In the genomic region with DNA sequence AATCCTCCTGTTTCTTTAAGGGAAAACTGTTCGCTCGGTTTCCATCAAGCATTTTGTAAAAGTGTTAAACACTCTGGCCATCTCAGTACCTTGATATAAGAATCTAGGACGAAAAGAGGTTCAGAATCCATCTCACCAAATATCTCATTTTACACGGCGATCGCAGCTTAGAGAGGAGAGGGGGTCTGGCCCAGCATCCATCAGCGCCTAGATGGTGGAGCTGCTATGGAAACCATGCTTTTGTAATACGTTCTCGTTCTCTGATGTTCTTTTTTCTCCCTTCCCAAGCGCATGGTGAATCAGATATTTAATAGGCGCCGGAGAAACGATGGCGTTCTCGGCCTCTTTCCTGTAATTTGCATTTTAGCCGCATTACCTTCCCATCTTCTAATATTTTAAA, we compare ENCODE assay signal across 8 mouse cellular contexts. TPM values are rescaled to one million over a fixed set of nuclear protein-coding genes. Genes with fewer than 3 reads are reported as not detected.
A peak's percentile ranks its signal among the peaks of the same experiment; 100 is the strongest.
DNase-seq lines count a peak whose midpoint lies in the region; ATAC-seq and TF ChIP-seq lines count a peak whose summit lies in the region.

No protein-coding gene starts in this region.

- H3K27me3 ChIP-seq in heart, embryonic 15.5 days = peaks cover 19% of the 10 kb centered on the region; the same call in 1 of the 2 replicates
- H3K27me3 ChIP-seq in heart, embryonic 16.5 days (ENCODE audit: control insufficient read depth, insufficient read depth, low read length) = peaks cover 5% of the 10 kb centered on the region; the same call in 1 of the 2 replicates
- no peaks in the 10 kb centered on the region for H3K27me3 ChIP-seq in midbrain, embryonic 13.5 days

- H3K27ac ChIP-seq in heart, embryonic 15.5 days = no peak overlapping the region
- peak overlapping the region; percentile 20 for H3K27ac ChIP-seq in cortical plate, adult 2 months (ENCODE audit: insufficient read depth, low read length)
- H3K27ac ChIP-seq in heart, embryonic 16.5 days (ENCODE audit: low read length) = no peak overlapping the region
- peak overlapping the region; percentile 94 for H3K27ac ChIP-seq in midbrain, embryonic 13.5 days

- no peaks in the 10 kb centered on the region for H3K9me3 ChIP-seq in heart, embryonic 15.5 days (replicated peaks)
- no peaks in the 10 kb centered on the region for H3K9me3 ChIP-seq in heart, embryonic 16.5 days (replicated peaks; ENCODE audit: control insufficient read depth, low read length)
- no peaks in the 10 kb centered on the region for H3K9me3 ChIP-seq in midbrain, embryonic 13.5 days

- no peaks in the 10 kb centered on the region; the same call in 1 of the 2 replicates for H3K4me1 ChIP-seq in heart, embryonic 15.5 days (replicated peaks)
- H3K4me1 ChIP-seq in cortical plate, adult 2 months (ENCODE audit: control insufficient read depth, insufficient read depth, low read length) = peaks cover 11% of the 10 kb centered on the region
- H3K4me1 ChIP-seq in heart, embryonic 16.5 days (ENCODE audit: control insufficient read depth, insufficient read depth, low read length) = no peaks in the 10 kb centered on the region
- peaks cover 14% of the 10 kb centered on the region for H3K4me1 ChIP-seq in midbrain, embryonic 13.5 days (replicated peaks)

- H3K4me3 ChIP-seq in heart, embryonic 15.5 days = peak overlapping the region; percentile 60
- peak overlapping the region; percentile 96 for H3K4me3 ChIP-seq in cortical plate, adult 2 months (ENCODE audit: insufficient read depth, low read length)
- H3K4me3 ChIP-seq in heart, embryonic 16.5 days (ENCODE audit: low read length) = peak overlapping the region; percentile 74; the same call in 1 of the 2 replicates
- peak overlapping the region; percentile 92 for H3K4me3 ChIP-seq in midbrain, embryonic 13.5 days (replicated peaks)

- no peak for ATAC-seq in heart, embryonic 15.5 days (replicated peaks; ENCODE audit: insufficient number of reproducible peaks, insufficient read depth, low FRiP score, low read depth)
- ATAC-seq in heart, embryonic 16.5 days (replicated peaks; ENCODE audit: extremely low read depth, insufficient read depth, low FRiP score) = no peak
- no peak for ATAC-seq in midbrain, embryonic 13.5 days
- no peak for ATAC-seq in CD4-positive, CD25-positive, alpha-beta regulatory T cell, adult 4 months

- TF ChIP-seq CTCF in cortical plate, adult 2 months (IDR thresholded peaks at IDR 0.05; ENCODE audit: extremely low read depth, insufficient read depth, low read length) = no peak

- no peak overlapping the region for H3K9ac ChIP-seq in heart, embryonic 15.5 days
- H3K9ac ChIP-seq in heart, embryonic 16.5 days (ENCODE audit: low read length) = no peak overlapping the region
- peak overlapping the region; percentile 86 for H3K9ac ChIP-seq in midbrain, embryonic 13.5 days (replicated peaks)

- peak overlapping the region; percentile 94 for H3K4me2 ChIP-seq in heart, embryonic 15.5 days
- peak overlapping the region; percentile 96 for H3K4me2 ChIP-seq in heart, embryonic 16.5 days (ENCODE audit: low read depth, low read length)
- H3K4me2 ChIP-seq in midbrain, embryonic 13.5 days (replicated peaks) = peak overlapping the region; percentile 67

- no peak for DNase-seq in heart, adult 18-20 months
- DNase-seq in adrenal gland, adult 2 months = no peak
- DNase-seq in spleen, adult 18-20 months = no peak

- no peak for TF ChIP-seq POLR2A in cortical plate, adult 2 months (IDR thresholded peaks at IDR 0.05; ENCODE audit: extremely low read depth, insufficient read depth, low read length)

- 24% methylated on average over 16 of the region's 16 CpGs for WGBS in heart, embryonic 15.5 days
- 23% methylated on average over 16 of the region's 16 CpGs for WGBS in heart, embryonic 16.5 days
- 7% methylated on average over 16 of the region's 16 CpGs for WGBS in midbrain, embryonic 13.5 days

- no peaks in the 10 kb centered on the region for H3K36me3 ChIP-seq in heart, embryonic 15.5 days
- H3K36me3 ChIP-seq in heart, embryonic 16.5 days (ENCODE audit: control insufficient read depth, insufficient read depth) = no peaks in the 10 kb centered on the region
- peaks cover 9% of the 10 kb centered on the region for H3K36me3 ChIP-seq in midbrain, embryonic 13.5 days

RNA-seq across cellular contexts. Expression of a gene that starts 1.2 kb away (rescaled TPM):
- polyA plus RNA-seq in heart, embryonic 15.5 days (2015; fragmentation: Nextera tagmentation; extraction: Ambion mirVana) = 5.2 and 8.9 TPM in 2 replicates
- 1 to 10 TPM; 3.1 to 4.3 TPM for total RNA-seq in heart, adult 18-20 months (2021)
- polyA plus RNA-seq in cortical plate, adult 2 months (2012; rRNA removed) = 108 and 112 TPM in 2 replicates
- 5.8 TPM in 2 replicates for polyA plus RNA-seq in heart, embryonic 16.5 days (2015; fragmentation: Nextera tagmentation; extraction: Ambion mirVana)
- polyA plus RNA-seq in midbrain, embryonic 13.5 days (2015; fragmentation: Nextera tagmentation; extraction: Ambion mirVana) = 190 and 217 TPM in 2 replicates
- 10 to 100 TPM in 1 of 2 experiments, 1 to 10 TPM in 1; 9.4 to 14.4 TPM for total RNA-seq in adrenal gland, adult 2 months (2021)
- polyA plus RNA-seq in adrenal gland, adult 2 months (2012; rRNA removed) = 0.51 and 0.81 TPM in 2 replicates
- polyA plus RNA-seq in CD4-positive, CD25-positive, alpha-beta regulatory T cell, adult 4 months (2017; shearing (Covaris generic)) = under 1 TPM in 1 of 2 experiments, not detected in 1; 0.29 TPM

RNA-seq across cellular contexts. Expression of a gene that starts 15.6 kb away (rescaled TPM):
- polyA plus RNA-seq in heart, embryonic 15.5 days (2015; fragmentation: Nextera tagmentation; extraction: Ambion mirVana) = 20.9 and 21.7 TPM in 2 replicates
- total RNA-seq in heart, adult 18-20 months (2021) = 10 to 100 TPM in 1 of 2 experiments, 1 to 10 TPM in 1; 9.9 to 11.9 TPM
- polyA plus RNA-seq in cortical plate, adult 2 months (2012; rRNA removed) = 91.3 and 96.5 TPM in 2 replicates
- polyA plus RNA-seq in heart, embryonic 16.5 days (2015; fragmentation: Nextera tagmentation; extraction: Ambion mirVana) = 18.7 and 20.8 TPM in 2 replicates
- 17.9 and 18.3 TPM in 2 replicates for polyA plus RNA-seq in midbrain, embryonic 13.5 days (2015; fragmentation: Nextera tagmentation; extraction: Ambion mirVana)
- total RNA-seq in adrenal gland, adult 2 months (2021) = 10 to 100 TPM in 1 of 2 experiments, 1 to 10 TPM in 1; 10.0 to 18.3 TPM
- polyA plus RNA-seq in adrenal gland, adult 2 months (2012; rRNA removed) = 30.3 and 50.1 TPM in 2 replicates
- 1 to 10 TPM; 3.9 to 5.6 TPM for polyA plus RNA-seq in CD4-positive, CD25-positive, alpha-beta regulatory T cell, adult 4 months (2017; shearing (Covaris generic))

RNA-seq across cellular contexts. Expression of a gene that starts 50.5 kb away (rescaled TPM):
- 73.7 and 85.0 TPM in 2 replicates for polyA plus RNA-seq in heart, embryonic 15.5 days (2015; fragmentation: Nextera tagmentation; extraction: Ambion mirVana)
- total RNA-seq in heart, adult 18-20 months (2021) = 10 to 100 TPM; 51.0 to 64.7 TPM
- polyA plus RNA-seq in cortical plate, adult 2 months (2012; rRNA removed) = 53.3 and 59.0 TPM in 2 replicates
- polyA plus RNA-seq in heart, embryonic 16.5 days (2015; fragmentation: Nextera tagmentation; extraction: Ambion mirVana) = 90.3 and 91.7 TPM in 2 replicates
- 74.2 and 77.6 TPM in 2 replicates for polyA plus RNA-seq in midbrain, embryonic 13.5 days (2015; fragmentation: Nextera tagmentation; extraction: Ambion mirVana)
- 10 to 100 TPM; 58.6 to 63.1 TPM for total RNA-seq in adrenal gland, adult 2 months (2021)
- polyA plus RNA-seq in adrenal gland, adult 2 months (2012; rRNA removed) = 4.7 and 4.8 TPM in 2 replicates
- 100 to 1,000 TPM; 147 to 187 TPM for polyA plus RNA-seq in CD4-positive, CD25-positive, alpha-beta regulatory T cell, adult 4 months (2017; shearing (Covaris generic))

Comparison
In these comparisons a context has a peak if more than half of its experiments do, and no peak if none do; other contexts are left out.
1. H3K27ac ChIP-seq: peak in cortical plate, adult 2 months (single experiment) and midbrain, embryonic 13.5 days (single experiment); none in heart, embryonic 15.5 days (single experiment) and heart, embryonic 16.5 days (single experiment).
2. RNA of a gene that starts 1.2 kb away (polyA plus RNA-seq): 190 to 217 TPM in midbrain, embryonic 13.5 days and 108 to 112 TPM in cortical plate, adult 2 months; 5.8 TPM in heart, embryonic 16.5 days, 5.2 to 8.9 TPM in heart, embryonic 15.5 days, 0.51 to 0.81 TPM in adrenal gland, adult 2 months and 0.29 TPM in CD4-positive, CD25-positive, alpha-beta regulatory T cell, adult 4 months; every median in the first group is over 10 times any median in the second.
3. Peak in every context shown above with its lines, with median percentiles within 50 percentile points of each other: H3K4me2 ChIP-seq and H3K4me3 ChIP-seq.